Mouse (Mus musculus): Measurements from ENCODE around the gene Angptl7.

Gene Angptl7

GRCm38 (mm10) chr4:148504497-148504959, 4.3 kb upstream of the Angptl7 start:
- in situ Hi-C loops (cut with MboI; ENCODE audit: unreplicated experiment in 2 of 2), result no loop called here

DNA sequence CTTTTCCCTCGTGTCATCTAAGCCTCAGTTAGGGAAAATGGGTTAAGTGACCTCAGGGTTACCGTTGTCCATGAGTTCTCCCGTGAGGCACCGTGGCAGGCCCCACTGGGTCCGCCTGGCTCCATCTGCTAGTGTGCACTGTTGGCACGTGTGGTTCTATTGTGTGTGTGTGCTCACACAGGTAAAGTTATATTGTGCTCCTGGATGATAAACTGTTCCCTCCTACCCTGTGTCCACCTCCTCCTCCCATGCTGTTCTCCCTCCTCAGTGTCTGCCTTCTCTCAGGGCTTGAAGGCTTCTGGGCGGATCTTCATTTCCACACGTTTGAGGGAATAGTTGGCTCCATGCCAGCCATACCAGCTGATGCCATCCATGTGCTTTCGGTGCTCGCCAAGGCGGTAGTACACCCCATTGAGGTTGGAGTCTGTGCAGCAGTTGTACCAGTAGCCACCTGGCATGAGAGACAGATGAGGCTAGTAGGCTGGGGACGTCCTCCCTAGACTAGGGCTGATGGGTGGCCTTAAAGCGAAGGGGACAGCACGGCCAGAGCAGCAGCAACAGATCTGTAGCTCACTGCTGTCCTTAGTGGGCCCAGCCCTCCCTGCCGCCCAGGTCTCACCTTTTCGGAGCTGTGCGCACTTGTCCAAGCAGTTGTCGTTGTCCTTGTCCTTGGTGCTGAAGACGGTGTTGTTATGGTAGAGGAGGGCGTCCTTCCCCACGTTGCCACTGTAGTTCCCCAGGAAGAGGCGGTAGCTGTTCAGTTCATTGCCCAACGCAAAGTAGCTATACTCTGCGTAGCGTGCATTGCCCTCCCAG, 4.2 kb downstream of the Angptl7 start:
- in situ Hi-C loops (cut with MboI; ENCODE audit: unreplicated experiment in 2 of 2), result loop anchor here (5.0 to 25.0 kb wide), 3 partner anchors 51 to 841 kb away; partner anchors contain the start of gene Masp2 (in 1 of the 2)

DNA sequence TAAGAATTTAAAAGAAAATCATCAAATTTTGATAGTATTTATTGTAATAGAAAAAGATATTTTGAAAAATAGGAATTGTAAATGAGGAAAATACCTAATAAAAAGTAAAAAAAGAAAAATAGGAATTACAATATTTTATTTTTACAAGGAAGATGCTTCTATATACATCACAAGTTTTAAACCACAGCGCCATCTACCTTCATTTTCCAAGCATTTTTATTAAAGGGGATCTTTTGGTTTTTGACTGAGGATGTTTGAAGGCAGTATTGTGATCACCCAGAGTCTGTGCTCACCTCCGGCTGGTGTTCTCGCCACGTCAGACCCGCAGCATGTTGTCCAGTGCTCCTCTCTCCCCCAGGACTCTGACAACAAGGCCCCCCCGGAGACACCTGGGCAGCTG, 5.1 kb downstream of the Angptl7 start:
- in situ Hi-C loops (cut with MboI; ENCODE audit: unreplicated experiment in 2 of 2), result loop anchor here (5.0 to 25.0 kb wide), 3 partner anchors 52 to 842 kb away; partner anchors contain the start of gene Masp2 (in 1 of the 2)

- in situ Hi-C loops (cut with MboI; ENCODE audit: unreplicated experiment in 2 of 2), result loop anchor here (5.0 to 25.0 kb wide), 3 partner anchors 36 to 846 kb away; partner anchors contain the start of gene Masp2 (in 1 of the 2)
Measured at GRCm38 (mm10) chr4:148491448-148491847, 8.8 kb downstream of the Angptl7 start.

- in situ Hi-C loops (cut with MboI; ENCODE audit: unreplicated experiment in 2 of 2), result loop anchor here (5.0 to 25.0 kb wide), 3 partner anchors 37 to 847 kb away; partner anchors contain the start of gene Masp2 (in 1 of the 2)
Measured at GRCm38 (mm10) chr4:148490502-148490901, 9.8 kb downstream of the Angptl7 start.

GRCm38 (mm10) chr4:148487841-148488240, 12.4 kb downstream of the Angptl7 start:
- in situ Hi-C loops (cut with MboI; ENCODE audit: unreplicated experiment in 2 of 2), result loop anchor here (10.0 to 25.0 kb wide), 3 partner anchors 124 to 849 kb away; partner anchors contain the start of gene Masp2 (in 1 of the 2)

DNA sequence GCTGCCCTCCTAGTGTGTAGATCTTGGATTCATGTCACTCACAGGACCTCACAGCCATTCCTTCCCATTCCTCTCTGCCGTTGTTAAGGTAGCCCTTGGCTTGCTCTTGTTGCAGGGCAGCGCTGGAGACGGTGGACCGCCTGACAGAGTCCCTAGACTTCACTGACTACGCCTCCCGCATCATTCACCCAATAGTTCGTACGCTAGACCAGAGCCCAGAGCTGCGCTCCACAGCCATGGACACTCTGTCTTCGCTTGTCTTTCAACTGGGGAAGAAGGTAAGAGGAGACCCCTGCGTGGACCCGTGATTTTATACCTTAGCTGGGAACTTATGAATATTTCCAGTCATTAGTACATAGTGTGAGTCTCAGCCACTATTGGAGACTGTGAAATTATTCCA, 15.7 kb downstream of the Angptl7 start:
- in situ Hi-C loops (cut with MboI; ENCODE audit: unreplicated experiment in 2 of 2), result loop anchor here (10.0 to 25.0 kb wide), 3 partner anchors 128 to 853 kb away; partner anchors contain the start of gene Masp2 (in 1 of the 2)

DNA sequence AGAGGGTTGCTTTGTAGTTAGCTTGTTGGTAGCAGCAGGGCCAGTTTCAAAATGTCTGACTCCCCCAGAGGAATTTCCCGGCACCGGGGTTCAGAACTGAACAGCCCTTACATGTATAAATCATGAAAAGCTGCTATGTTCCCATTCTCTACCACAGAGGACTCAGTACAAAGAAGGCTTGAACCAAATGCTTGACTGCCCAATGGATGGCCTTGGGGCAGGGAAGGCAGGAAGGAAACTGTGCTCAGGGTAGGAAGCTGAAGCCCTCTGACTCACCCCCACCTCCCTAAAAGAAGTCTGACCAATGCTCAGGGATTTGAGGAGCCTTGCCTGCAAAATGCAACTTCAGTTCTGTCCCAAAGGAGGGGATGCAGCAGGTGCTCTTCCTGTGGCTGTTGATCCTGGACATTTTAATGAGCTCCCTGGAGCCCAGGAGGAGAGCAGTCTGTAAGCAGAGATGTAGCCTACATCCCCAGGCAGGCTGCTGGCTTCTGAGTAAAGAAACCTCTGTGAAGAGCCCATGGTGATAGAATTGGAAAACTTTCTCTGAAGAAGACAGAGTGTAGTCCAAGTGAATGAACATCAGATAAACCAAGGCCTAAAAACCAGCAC, 18.6 kb downstream of the Angptl7 start:
- in situ Hi-C loops (cut with MboI; ENCODE audit: unreplicated experiment in 2 of 2), result loop anchor here (10.0 to 25.0 kb wide), 3 partner anchors 131 to 856 kb away; partner anchors contain the start of gene Masp2 (in 1 of the 2)

GRCm38 (mm10) chr4:148480245-148480644, 20.0 kb downstream of the Angptl7 start:
- in situ Hi-C loops (cut with MboI; ENCODE audit: unreplicated experiment in 2 of 2), result loop anchor here (10.0 to 25.0 kb wide), 3 partner anchors 132 to 857 kb away; partner anchors contain the start of gene Masp2 (in 1 of the 2)

- in situ Hi-C loops (cut with MboI; ENCODE audit: unreplicated experiment in 2 of 2), result no loop called here
Measured at GRCm38 (mm10) chr4:148473496-148473895, 26.8 kb downstream of the Angptl7 start.

DNA sequence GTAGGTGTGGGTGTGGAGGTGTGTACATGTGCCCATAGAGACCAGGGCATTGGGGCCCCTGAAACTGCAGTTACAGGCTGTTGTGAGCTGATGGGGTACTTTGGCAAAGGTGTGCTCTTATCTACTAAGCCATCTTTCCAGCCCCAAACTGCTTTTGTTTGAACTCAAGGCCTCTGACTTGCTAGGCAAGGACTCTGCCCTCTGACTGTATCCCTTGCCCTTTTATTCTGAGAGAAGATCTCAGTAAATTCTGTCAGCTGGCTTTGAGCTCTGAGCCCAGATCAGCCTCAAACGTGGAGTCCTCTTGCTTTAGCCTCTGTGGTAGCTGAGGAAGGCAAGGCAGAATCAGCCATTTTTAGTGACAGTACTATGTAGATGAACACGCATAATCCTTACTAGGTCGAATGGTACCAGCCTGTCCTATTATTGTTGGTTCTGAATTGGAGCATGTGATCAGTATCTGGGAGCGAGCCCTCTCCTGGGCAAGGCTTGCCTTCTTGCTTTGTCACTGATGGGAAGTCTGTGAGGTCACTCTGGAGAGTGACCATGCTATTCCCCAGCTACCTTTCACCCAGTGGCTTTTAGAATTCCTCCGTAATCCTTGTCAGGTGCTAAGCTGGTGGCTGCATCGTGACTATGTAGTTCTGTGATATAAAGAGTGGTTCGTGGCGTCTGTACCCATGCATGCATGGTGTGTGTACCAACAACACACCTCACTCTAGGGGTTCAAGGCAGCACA, 27.7 kb downstream of the Angptl7 start:
- in situ Hi-C loops (cut with MboI; ENCODE audit: unreplicated experiment in 2 of 2), result no loop called here

DNA sequence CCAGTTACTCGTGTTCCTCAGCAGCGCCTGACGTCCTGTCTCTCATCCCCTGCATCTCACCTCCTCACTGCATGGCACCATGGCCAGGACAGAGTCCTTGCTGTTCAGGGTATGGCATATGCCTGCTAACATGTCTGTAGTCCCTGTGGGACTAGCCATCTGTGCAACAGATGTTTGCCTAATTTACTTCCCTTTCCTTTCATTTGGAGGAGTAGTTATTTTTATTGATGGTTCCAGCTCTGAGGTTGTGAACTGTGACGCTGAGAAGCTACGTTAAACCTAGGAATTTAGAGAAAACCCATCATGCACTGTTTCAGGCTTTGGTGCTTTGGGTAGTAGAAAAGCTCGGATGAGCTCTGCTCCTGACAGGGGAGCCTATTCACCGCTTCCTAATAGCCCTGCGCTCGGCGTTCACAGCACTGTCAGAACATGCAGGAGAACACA, 28.9 kb downstream of the Angptl7 start:
- in situ Hi-C loops (cut with MboI; ENCODE audit: unreplicated experiment in 2 of 2), result no loop called here

GRCm38 (mm10) chr4:148469487-148470252, 30.6 kb downstream of the Angptl7 start:
- in situ Hi-C loops (cut with MboI; ENCODE audit: unreplicated experiment in 2 of 2), result loop anchor here in 1 of 2 experiments (10.0 kb wide), 1 partner anchor 295 kb away; no protein-coding TSS in a partner anchor

DNA sequence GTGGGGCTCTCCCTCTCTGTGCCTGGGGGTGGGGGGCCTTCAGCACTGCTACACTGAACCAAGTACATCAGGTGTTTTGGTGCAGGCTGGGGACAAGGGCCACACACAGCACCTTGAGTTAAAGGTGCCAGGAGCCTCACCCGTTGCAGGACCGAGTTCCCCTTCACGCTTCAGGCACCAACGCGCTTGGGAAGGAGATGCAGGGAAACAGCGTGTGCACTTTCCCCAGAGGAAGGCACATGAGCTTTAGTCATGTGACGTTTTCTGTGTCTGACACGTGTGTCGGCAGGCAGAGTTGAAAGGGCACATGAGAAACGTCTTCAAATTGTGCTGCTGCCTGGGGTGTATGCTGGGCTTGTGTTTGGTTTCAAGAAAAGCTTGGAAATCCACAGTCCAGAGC, 31.9 kb downstream of the Angptl7 start:
- in situ Hi-C loops (cut with MboI; ENCODE audit: unreplicated experiment in 2 of 2), result loop anchor here in 1 of 2 experiments (10.0 kb wide), 1 partner anchor 294 kb away; no protein-coding TSS in a partner anchor

GRCm38 (mm10) chr4:148466511-148467079, 33.7 kb downstream of the Angptl7 start:
- in situ Hi-C loops (cut with MboI; ENCODE audit: unreplicated experiment in 2 of 2), result loop anchor here in 1 of 2 experiments (10.0 kb wide), 1 partner anchor 292 kb away; no protein-coding TSS in a partner anchor

DNA sequence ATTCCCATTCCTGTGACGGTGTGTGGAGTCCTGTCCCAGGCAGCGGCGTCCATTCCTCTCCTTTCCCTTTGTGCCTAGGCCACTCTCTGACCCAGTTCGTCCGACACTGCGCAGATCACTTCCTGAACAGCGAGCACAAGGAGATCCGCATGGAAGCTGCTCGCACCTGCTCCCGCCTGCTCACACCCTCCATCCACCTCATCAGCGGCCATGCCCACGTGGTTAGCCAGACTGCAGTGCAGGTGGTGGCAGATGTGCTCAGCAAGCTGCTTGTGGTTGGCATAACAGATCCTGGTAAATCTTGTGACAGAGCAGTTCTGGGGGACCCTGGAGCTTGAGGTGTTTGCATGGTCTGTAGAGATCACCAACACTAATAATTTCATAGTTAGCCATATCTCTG, 35.4 kb downstream of the Angptl7 start:
- in situ Hi-C loops (cut with MboI; ENCODE audit: unreplicated experiment in 2 of 2), result loop anchor here in 1 of 2 experiments (10.0 kb wide), 1 partner anchor 290 kb away; no protein-coding TSS in a partner anchor

DNA sequence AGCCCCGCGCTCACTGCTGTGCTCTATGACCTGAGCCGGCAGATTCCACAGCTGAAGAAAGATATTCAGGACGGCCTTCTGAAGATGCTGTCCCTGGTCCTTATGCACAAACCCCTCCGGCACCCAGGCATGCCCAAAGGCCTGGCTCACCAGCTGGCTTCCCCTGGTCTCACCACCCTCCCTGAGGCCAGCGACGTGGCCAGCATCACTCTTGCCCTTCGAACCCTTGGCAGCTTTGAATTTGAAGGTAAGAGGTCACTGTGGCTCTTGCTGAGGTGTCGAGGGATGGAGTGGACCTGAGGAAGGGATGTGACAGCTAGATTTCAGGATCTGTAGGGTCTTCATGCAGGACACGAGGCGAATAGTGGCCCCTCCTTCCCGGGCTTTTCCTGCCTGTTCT, 36.0 kb downstream of the Angptl7 start:
- in situ Hi-C loops (cut with MboI; ENCODE audit: unreplicated experiment in 2 of 2), result loop anchor here in 1 of 2 experiments (10.0 kb wide), 1 partner anchor 290 kb away; no protein-coding TSS in a partner anchor

- in situ Hi-C loops (cut with MboI; ENCODE audit: unreplicated experiment in 2 of 2), result loop anchor here in 1 of 2 experiments (10.0 kb wide), 1 partner anchor 289 kb away; no protein-coding TSS in a partner anchor
Measured at GRCm38 (mm10) chr4:148463208-148463960, 36.9 kb downstream of the Angptl7 start.

Data from v-Abl transformed pro-B cells (cell line).